Mouse (Mus musculus) ES-CJ7 (cell line): ENCODE data around the gene Zfp672.
"Not testable (repeated sequence)": the region's sequence is repeated elsewhere in the genome, so short reads cannot be mapped to it uniquely, and the experiment has no call there.

Source experiments
- DNase-seq: peaks from one replicate; pipeline ENCODE4 v3.0.0; 2011; ENCODE audit warnings: low read depth, low spot score

The Zfp672 gene

GRCm38 (mm10) chr11:58330276-58331148, at the start of gene Zfp672, which contains the start of gene Sh3bp5l:
Zfp672 (minus strand) TSS chr11:58330339.
Sh3bp5l (plus strand) TSS chr11:58330724.
- DNase-seq: peak; percentile 96

- DNase-seq: no peak
These were observed 49.4 kb upstream of the Zfp672 start for GRCm38 (mm10) chr11:58379516-58379915.

GRCm38 (mm10) chr11:58378763-58379278, 48.7 kb upstream of the Zfp672 start, which contains the start of gene Lypd8:
Lypd8 (plus strand) TSS chr11:58379043.
- DNase-seq: no peak

GRCm38 (mm10) chr11:58377686-58378085, 47.5 kb upstream of the Zfp672 start:
- DNase-seq: no peak

- DNase-seq: no peak
These were observed 47.1 kb upstream of the Zfp672 start for GRCm38 (mm10) chr11:58377273-58377672.

- DNase-seq: not testable (repeated sequence)
These were observed 36.1 kb upstream of the Zfp672 start for GRCm38 (mm10) chr11:58366191-58366590.

GRCm38 (mm10) chr11:58364454-58364853, 34.3 kb upstream of the Zfp672 start:
- no peak for DNase-seq

GRCm38 (mm10) chr11:58362562-58362961, 32.4 kb upstream of the Zfp672 start:
- DNase-seq: not testable (repeated sequence)

GRCm38 (mm10) chr11:58357844-58358534, 27.9 kb upstream of the Zfp672 start:
- DNase-seq: no peak

GRCm38 (mm10) chr11:58357042-58357441, 26.9 kb upstream of the Zfp672 start:
- DNase-seq: no peak

- DNase-seq: no peak
These were observed 24.8 kb upstream of the Zfp672 start for GRCm38 (mm10) chr11:58354927-58355326.

GRCm38 (mm10) chr11:58354476-58354875, 24.3 kb upstream of the Zfp672 start:
- no peak for DNase-seq

GRCm38 (mm10) chr11:58353709-58354108, 23.6 kb upstream of the Zfp672 start:
- DNase-seq: no peak

GRCm38 (mm10) chr11:58352681-58353548, 22.8 kb upstream of the Zfp672 start:
- peak; percentile 56 for DNase-seq

GRCm38 (mm10) chr11:58351179-58351578, 21.0 kb upstream of the Zfp672 start:
- DNase-seq: no peak

GRCm38 (mm10) chr11:58350628-58351027, 20.5 kb upstream of the Zfp672 start:
- peak; percentile 67 for DNase-seq

- no peak for DNase-seq
These were observed 16.6 kb upstream of the Zfp672 start for GRCm38 (mm10) chr11:58346745-58347144.

GRCm38 (mm10) chr11:58334746-58335145, 4.6 kb upstream of the Zfp672 start:
- DNase-seq: no peak

GRCm38 (mm10) chr11:58331546-58331945, 1.4 kb upstream of the Zfp672 start:
- DNase-seq: no peak

GRCm38 (mm10) chr11:58331149-58331495, 983 bp upstream of the Zfp672 start:
- no peak for DNase-seq

GRCm38 (mm10) chr11:58329906-58330275, 248 bp downstream of the Zfp672 start:
- DNase-seq: peak; percentile 61

- DNase-seq: peak; percentile 60
These were observed 3.4 kb downstream of the Zfp672 start for GRCm38 (mm10) chr11:58326781-58327180.
